Mouse (Mus musculus): ENCODE data around the gene Gal3st2.
"Not testable (repeated sequence)": the region's sequence is repeated elsewhere in the genome, so short reads cannot be mapped to it uniquely, and the experiment has no call there.

- not testable (repeated sequence) for TF ChIP-seq CEBPB (IDR thresholded peaks at IDR 0.05; ENCODE audit: insufficient read depth, poor library complexity, severe bottlenecking); TCF12 (IDR thresholded peaks at IDR 0.05; ENCODE audit: insufficient read depth, poor library complexity, severe bottlenecking); USF1 (IDR thresholded peaks at IDR 0.05; ENCODE audit: low read depth); POLR2A (IDR thresholded peaks at IDR 0.05; ENCODE audit: insufficient read length, low read depth); POLR2AphosphoS2 (IDR thresholded peaks at IDR 0.05; ENCODE audit: insufficient read length, low read depth)
These were observed 29.8 kb downstream of the Gal3st2 start for GRCm38 (mm10) chr1:93890936-93891335.
